Mouse (Mus musculus): Measurements from ENCODE around the gene Iqgap2. TPM values are rescaled to one million over a fixed set of nuclear protein-coding genes. Genes with fewer than 3 reads are reported as not detected.

Gene Iqgap2
- polyA plus RNA-seq, 1 experiment = 0.17 TPM

GRCm38 (mm10) chr13:95902696-95903095, 11.0 kb upstream of the Iqgap2 start:
- H3K36me3 ChIP-seq (ENCODE audit: control insufficient read depth) = no peaks in the 10 kb centered on the region
- TF ChIP-seq TAL1 (IDR thresholded peaks at IDR 0.05; ENCODE audit: low read length) (no peak), GATA1 (IDR thresholded peaks at IDR 0.05; ENCODE audit: low read length) (no peak)
- no peaks in the 10 kb centered on the region for H3K9me3 ChIP-seq (ENCODE audit: control insufficient read depth, low read length)
- H3K4me3 ChIP-seq (replicated peaks) = no peak overlapping the region
- H3K27me3 ChIP-seq (ENCODE audit: control insufficient read depth) = no peaks in the 10 kb centered on the region
- 0 out of 2 replicates have a peak, but pooled peaks cover 3% of the 10 kb centered on the region for H3K4me1 ChIP-seq (ENCODE audit: control insufficient read depth)

DNA sequence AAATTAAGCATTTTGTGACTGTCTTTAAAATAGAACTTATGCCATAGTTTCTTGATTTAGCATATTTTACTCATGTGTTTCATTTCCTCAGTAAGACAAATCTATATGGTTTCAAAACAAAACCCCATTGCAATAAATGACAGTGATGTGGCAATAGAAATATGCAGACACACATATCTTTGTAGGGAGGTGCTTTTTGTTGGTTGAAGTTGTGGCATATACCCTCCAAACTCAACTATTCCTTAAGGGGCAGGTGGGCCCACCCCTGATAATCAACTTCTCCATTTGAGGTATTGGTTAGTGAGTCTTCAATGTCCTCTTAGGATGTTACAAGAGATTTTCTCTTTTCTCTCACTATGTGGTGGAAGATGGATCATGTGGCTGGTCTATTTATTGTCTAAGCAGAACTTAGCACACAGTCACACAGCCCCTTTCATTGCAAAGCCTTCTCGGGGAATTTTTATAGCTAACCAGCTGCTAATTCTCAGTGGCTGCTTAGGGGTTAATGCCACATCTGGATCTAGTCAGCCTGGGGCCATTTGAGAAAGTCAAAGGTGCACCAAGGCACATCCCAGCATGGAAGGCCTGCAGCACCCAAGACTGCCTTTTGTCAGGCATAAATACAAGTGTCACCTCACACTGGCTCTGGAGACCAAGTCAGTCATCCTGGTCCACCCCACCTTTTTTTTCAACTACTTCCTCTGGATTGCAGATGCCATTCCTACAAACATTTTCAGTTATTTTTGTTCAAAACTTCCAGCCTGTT, 8.3 kb upstream of the Iqgap2 start:
- no peak overlapping the region for H3K4me3 ChIP-seq (replicated peaks)

DNA sequence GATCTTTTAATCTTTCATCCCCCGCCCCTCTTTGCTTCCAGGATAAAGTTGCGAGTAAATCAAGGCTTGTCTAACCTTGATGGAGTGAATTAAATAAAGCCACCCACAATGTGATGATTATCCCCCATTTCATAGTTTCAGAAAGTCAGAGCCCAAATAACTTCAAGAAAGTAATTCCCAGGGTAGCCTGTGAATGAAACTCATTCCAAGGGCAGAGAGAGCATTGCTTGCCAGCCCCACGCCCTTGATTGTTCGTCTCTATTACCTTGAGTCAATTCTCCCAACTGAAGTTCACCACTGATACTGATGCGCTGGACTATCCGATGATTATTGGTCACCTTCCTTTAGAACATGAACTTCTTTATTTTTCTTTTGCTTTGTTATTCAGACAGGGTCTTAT, 4.8 kb upstream of the Iqgap2 start:
- TF ChIP-seq TAL1 (IDR thresholded peaks at IDR 0.05; ENCODE audit: low read length) = no peak
- TF ChIP-seq GATA1 (IDR thresholded peaks at IDR 0.05; ENCODE audit: low read length) = no peak
- Histone ChIP-seq H3K27me3 (ENCODE audit: control insufficient read depth) (peaks cover 10% of the 10 kb centered on the region), H3K4me3 (replicated peaks) (no peak overlapping the region), H3K9me3 (ENCODE audit: control insufficient read depth, low read length) (no peaks in the 10 kb centered on the region), H3K36me3 (ENCODE audit: control insufficient read depth) (no peaks in the 10 kb centered on the region), H3K4me1 (ENCODE audit: control insufficient read depth) (peaks cover 18% of the 10 kb centered on the region)

More for the DNA sequence above, 8.3 kb upstream of the Iqgap2 start:
- no peaks in the 10 kb centered on the region for H3K9me3 ChIP-seq (ENCODE audit: control insufficient read depth, low read length)
- H3K4me1 ChIP-seq (ENCODE audit: control insufficient read depth) = 0 out of 2 replicates have a peak, but pooled peaks cover 3% of the 10 kb centered on the region
- TF ChIP-seq GATA1 (IDR thresholded peaks at IDR 0.05; ENCODE audit: low read length) (no peak), TAL1 (IDR thresholded peaks at IDR 0.05; ENCODE audit: low read length) (no peak)
- no peaks in the 10 kb centered on the region for H3K36me3 ChIP-seq (ENCODE audit: control insufficient read depth)
- H3K27me3 ChIP-seq (ENCODE audit: control insufficient read depth) = no peaks in the 10 kb centered on the region

DNA sequence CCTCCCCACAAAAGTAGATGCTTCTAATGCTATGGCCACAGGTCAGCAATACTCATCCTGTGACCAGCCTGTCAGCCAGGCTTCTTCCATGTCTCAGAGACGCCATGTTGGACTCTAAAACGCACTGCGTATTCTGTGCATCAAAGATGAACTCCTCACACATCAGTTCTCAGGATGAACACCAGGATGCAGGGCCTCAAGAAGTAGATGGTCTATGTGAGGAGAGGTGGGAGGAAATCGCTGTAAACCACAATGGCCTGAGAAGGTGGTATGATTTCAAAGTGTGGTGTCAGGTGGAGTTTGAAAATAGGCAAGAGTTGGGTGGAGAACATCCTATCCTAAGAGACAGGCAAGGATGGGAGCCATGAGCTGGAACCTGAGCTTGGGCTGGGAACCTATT, 1.4 kb upstream of the Iqgap2 start:
- Histone ChIP-seq H3K4me1 (ENCODE audit: control insufficient read depth) (peaks cover 29% of the 10 kb centered on the region), H3K27me3 (ENCODE audit: control insufficient read depth) (peaks cover 22% of the 10 kb centered on the region), H3K4me3 (replicated peaks) (no peak overlapping the region), H3K9me3 (ENCODE audit: control insufficient read depth, low read length) (no peaks in the 10 kb centered on the region), H3K36me3 (ENCODE audit: control insufficient read depth) (no peaks in the 10 kb centered on the region; the same call in 1 of the 2 replicates)
- no peak for TF ChIP-seq TAL1 (IDR thresholded peaks at IDR 0.05; ENCODE audit: low read length)
- no peak for TF ChIP-seq GATA1 (IDR thresholded peaks at IDR 0.05; ENCODE audit: low read length)

DNA sequence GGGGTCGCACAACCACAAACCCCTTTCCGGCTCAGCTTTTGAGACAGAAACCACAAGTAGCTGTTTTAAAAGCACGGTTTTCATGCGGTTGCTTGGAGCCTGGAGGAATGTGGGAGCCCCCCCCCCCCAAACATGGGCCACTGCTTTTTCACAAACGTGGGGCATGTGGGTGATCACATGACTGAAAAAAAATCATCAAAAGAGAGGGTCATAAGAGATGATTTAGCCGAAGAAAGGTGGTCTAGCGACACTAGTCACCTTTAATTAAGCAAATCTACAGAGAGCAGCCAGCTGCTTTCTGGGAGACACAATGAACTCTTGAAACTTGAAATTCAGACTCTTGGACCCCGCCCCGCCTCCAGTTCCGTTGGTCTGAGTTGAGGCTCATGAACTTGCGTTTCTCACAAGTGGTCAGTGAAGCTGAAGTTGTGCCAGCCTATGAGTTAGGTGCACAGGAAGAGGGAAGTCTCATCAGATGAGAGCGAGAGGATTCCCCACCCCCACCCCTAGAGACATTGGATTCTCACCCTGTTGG, 956 bp upstream of the Iqgap2 start:
- TF ChIP-seq TAL1 (IDR thresholded peaks at IDR 0.05; ENCODE audit: low read length) (no peak), GATA1 (IDR thresholded peaks at IDR 0.05; ENCODE audit: low read length) (no peak)
- Histone ChIP-seq H3K4me1 (ENCODE audit: control insufficient read depth) (peaks cover 29% of the 10 kb centered on the region), H3K4me3 (replicated peaks) (peak overlapping the region; percentile 76), H3K9me3 (ENCODE audit: control insufficient read depth, low read length) (no peaks in the 10 kb centered on the region), H3K27me3 (ENCODE audit: control insufficient read depth) (peaks cover 22% of the 10 kb centered on the region), H3K36me3 (ENCODE audit: control insufficient read depth) (no peaks in the 10 kb centered on the region; the same call in 1 of the 2 replicates)

- H3K27me3 ChIP-seq (ENCODE audit: control insufficient read depth) = peaks cover 22% of the 10 kb centered on the region
- H3K4me1 ChIP-seq (ENCODE audit: control insufficient read depth) = peaks cover 31% of the 10 kb centered on the region
- H3K4me3 ChIP-seq (replicated peaks) = peak overlapping the region; percentile 76
- no peaks in the 10 kb centered on the region; the same call in 1 of the 2 replicates for H3K36me3 ChIP-seq (ENCODE audit: control insufficient read depth)
- TF ChIP-seq TAL1 (IDR thresholded peaks at IDR 0.05; ENCODE audit: low read length) (no peak), GATA1 (IDR thresholded peaks at IDR 0.05; ENCODE audit: low read length) (no peak)
- no peaks in the 10 kb centered on the region for H3K9me3 ChIP-seq (ENCODE audit: control insufficient read depth, low read length)
Observed at GRCm38 (mm10) chr13:95891926-95892610, 346 bp upstream of the Iqgap2 start.

DNA sequence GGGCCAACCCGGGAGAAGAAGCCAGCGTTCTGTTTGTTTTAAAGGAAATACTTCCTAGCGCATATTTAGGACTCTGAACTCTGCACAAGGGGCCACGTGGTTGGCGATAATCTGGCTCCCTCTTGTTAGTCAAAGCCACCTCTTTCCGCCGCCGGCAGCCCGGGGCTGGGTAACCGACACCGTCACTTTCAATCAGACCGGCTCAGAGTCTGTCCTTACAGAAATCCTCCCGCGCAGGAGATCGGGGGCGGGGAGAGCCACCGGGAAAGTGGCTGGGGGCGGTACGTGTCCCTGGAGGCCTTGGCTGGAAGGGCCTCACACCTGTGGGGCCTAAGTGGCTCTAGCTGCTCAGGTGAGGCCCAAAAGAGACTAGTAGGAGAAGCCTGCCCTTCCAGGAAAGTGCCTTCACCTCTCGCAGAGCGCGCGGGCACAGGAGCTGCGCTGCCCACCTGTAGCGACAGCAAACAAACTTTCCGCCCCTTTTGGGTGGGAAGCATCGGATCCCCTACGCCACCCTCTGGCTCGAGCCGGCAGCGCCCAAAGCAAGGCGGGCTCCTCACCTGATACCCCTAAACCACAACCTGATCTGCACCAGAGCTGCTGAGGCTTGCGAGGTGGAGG, 761 bp downstream of the Iqgap2 start:
- TF ChIP-seq TAL1 (IDR thresholded peaks at IDR 0.05; ENCODE audit: low read length) (no peak), GATA1 (IDR thresholded peaks at IDR 0.05; ENCODE audit: low read length) (no peak)
- peak overlapping the region; percentile 76 for H3K4me3 ChIP-seq (replicated peaks)
- H3K36me3 ChIP-seq (ENCODE audit: control insufficient read depth) = no peaks in the 10 kb centered on the region; the same call in 1 of the 2 replicates
- H3K9me3 ChIP-seq (ENCODE audit: control insufficient read depth, low read length) = no peaks in the 10 kb centered on the region
- H3K4me1 ChIP-seq (ENCODE audit: control insufficient read depth) = peaks cover 31% of the 10 kb centered on the region
- H3K27me3 ChIP-seq (ENCODE audit: control insufficient read depth) = peaks cover 22% of the 10 kb centered on the region

DNA sequence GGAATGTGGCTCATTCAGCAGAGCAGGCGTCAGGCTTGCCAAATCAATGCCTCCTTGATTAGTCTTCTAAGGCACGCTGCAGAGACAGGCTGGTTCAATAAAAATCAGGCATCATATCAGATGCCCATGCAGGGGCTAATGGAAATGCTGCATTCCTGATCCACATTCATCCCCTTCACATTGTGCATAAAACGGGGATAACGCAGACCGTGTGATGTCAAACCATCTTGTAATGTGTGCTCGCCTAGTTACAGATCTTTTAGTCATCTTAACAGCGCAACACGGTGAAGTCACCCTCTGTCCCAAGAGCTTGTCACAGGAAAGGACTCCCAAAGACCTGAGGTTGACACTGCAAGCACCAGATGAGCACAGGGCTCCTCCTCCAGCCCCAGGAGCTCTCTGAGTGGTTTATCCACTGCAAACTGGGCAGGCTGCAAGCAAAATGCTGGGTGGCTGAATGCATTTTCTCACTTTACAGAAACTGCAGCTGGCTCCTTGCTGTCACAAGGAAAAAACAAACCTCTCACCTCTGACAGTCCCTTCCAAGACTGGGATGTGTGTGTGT, 1.7 kb downstream of the Iqgap2 start:
- H3K4me3 ChIP-seq (replicated peaks) = peak overlapping the region; percentile 6
- H3K4me1 ChIP-seq (ENCODE audit: control insufficient read depth) = peaks cover 31% of the 10 kb centered on the region
- H3K27me3 ChIP-seq (ENCODE audit: control insufficient read depth) = peaks cover 22% of the 10 kb centered on the region
- no peaks in the 10 kb centered on the region for H3K9me3 ChIP-seq (ENCODE audit: control insufficient read depth, low read length)
- no peaks in the 10 kb centered on the region; the same call in 1 of the 2 replicates for H3K36me3 ChIP-seq (ENCODE audit: control insufficient read depth)
- no peak for TF ChIP-seq GATA1 (IDR thresholded peaks at IDR 0.05; ENCODE audit: low read length)
- TF ChIP-seq TAL1 (IDR thresholded peaks at IDR 0.05; ENCODE audit: low read length) = no peak
